Mouse (Mus musculus): Measurements from ENCODE around the gene Homez. TPM values are rescaled to one million over a fixed set of nuclear protein-coding genes. Genes with fewer than 3 reads are reported as not detected.
A peak's percentile ranks its signal among the peaks of the same experiment; 100 is the strongest.

Homez gene
- 18.7 and 19.9 TPM in 2 replicates for polyA plus RNA-seq (2015; fragmentation: Nextera tagmentation; extraction: Ambion mirVana)

DNA sequence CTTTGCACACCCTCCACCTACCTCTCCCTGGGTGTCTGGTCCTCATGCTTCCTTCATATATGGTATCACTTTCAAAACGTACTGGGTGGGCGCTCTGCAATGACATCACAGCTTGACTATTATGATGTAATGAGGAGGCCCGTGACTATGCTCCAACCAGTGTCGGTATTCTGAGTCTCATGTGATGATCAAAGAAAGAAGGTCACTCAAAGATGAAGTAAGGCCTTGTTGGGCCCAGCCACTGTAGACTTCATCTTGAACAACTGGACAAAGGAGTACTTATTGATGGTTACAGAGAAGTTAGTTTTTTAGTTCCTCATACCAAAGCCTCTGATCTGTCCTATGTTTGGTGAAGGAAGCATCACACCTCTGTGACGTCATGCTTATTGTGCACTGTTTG, at the start of gene Homez:
TSS of gene Homez (minus strand) at position 101 of the 400 bp plus-strand sequence.
- Histone ChIP-seq H3K36me3 (ENCODE audit: insufficient read depth, low read length) (no peaks in the 10 kb centered on the region), H3K4me1 (replicated peaks; ENCODE audit: insufficient read depth, low read length) (no peaks in the 10 kb centered on the region), H3K4me3 (replicated peaks; ENCODE audit: low read depth, low read length) (no peak within 1 kb of the TSS), H3K9ac (ENCODE audit: low read depth, low read length) (no peak within 1 kb of the TSS), H3K4me2 (ENCODE audit: low read length) (no peak within 1 kb of the TSS), H3K27ac (no peak within 1 kb of the TSS), H3K9me3 (replicated peaks; ENCODE audit: low read length) (no peaks in the 10 kb centered on the region), H3K27me3 (ENCODE audit: insufficient read depth, low read length) (no peaks in the 10 kb centered on the region)
- no peak for TF ChIP-seq CTCF (IDR thresholded peaks at IDR 0.05; ENCODE audit: low read depth)
- ATAC-seq (replicated peaks; ENCODE audit: low FRiP score, low read depth) (no peak), DNase-seq (ENCODE audit: low spot score) (no peak)
- WGBS: 85% methylated on average over 5 of the region's 5 CpGs

DNA sequence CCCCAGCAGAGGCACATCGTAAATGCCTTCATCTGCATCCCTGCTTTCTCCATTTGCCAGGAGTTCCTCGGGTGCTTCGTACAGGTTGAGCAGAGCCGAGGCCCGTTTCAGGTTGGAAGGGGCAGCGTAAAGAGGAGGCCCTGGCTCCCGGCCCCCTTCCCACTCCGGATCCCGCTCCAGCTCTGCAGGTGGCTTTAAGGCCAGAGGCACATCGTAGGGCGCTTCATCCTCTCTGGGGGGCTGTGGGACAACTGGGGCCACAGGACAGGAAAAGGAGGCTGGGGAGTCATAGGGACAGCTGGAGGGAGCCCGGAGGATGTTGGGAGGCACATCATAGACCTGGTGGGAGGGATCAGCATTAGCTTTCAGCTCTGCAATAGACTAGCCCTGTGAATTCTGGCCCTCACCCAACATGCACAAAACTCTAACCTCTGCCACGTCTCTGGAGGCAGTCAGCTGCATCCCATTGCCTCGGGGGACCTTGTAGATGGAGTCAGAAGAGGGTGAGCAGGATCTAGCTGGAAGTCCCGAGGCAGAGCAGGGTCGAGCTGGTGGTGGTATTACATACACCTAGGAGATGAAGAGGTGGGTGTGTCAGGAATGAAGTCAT, 49.4 kb upstream of the Homez start:
- Histone ChIP-seq H3K27me3 (ENCODE audit: insufficient read depth, low read length) (no peaks in the 10 kb centered on the region), H3K4me1 (replicated peaks; ENCODE audit: insufficient read depth, low read length) (peaks cover 11% of the 10 kb centered on the region), H3K27ac (no peak overlapping the region), H3K9me3 (replicated peaks; ENCODE audit: low read length) (no peaks in the 10 kb centered on the region), H3K4me3 (replicated peaks; ENCODE audit: low read depth, low read length) (no peak overlapping the region), H3K36me3 (ENCODE audit: insufficient read depth, low read length) (peaks cover 23% of the 10 kb centered on the region; the same call in 1 of the 2 replicates), H3K9ac (ENCODE audit: low read depth, low read length) (no peak overlapping the region), H3K4me2 (ENCODE audit: low read length) (no peak overlapping the region)
- TF ChIP-seq CTCF (IDR thresholded peaks at IDR 0.05; ENCODE audit: low read depth): no peak
- DNase-seq (ENCODE audit: low spot score): no peak
- ATAC-seq (replicated peaks; ENCODE audit: low FRiP score, low read depth): no peak
- 83% methylated on average over 16 of the region's 16 CpGs for WGBS

DNA sequence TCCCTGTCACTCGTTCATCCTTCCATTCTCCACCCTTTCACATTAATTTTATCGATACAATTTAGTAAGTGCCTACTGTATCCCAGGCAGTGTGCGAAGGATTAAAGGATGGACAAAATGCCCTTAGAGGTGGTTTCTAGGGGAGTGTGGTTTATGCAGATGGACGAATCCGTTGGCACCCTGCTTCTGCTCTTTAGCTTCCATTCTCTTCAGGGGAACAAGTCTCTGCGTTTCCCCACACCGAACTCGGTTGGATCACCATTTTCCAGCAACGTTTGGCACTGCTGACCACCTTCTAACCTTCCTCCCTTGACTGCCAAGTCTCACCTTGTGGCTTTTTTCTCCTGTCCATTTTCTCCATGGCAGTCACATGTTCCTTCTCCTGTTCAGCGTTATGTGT, 42.6 kb upstream of the Homez start:
- Histone ChIP-seq H3K9me3 (replicated peaks; ENCODE audit: low read length) (no peaks in the 10 kb centered on the region), H3K9ac (ENCODE audit: low read depth, low read length) (peak overlapping the region; percentile 87), H3K36me3 (ENCODE audit: insufficient read depth, low read length) (peaks cover 21% of the 10 kb centered on the region; the same call in 1 of the 2 replicates), H3K4me1 (replicated peaks; ENCODE audit: insufficient read depth, low read length) (no peaks in the 10 kb centered on the region; the same call in 1 of the 2 replicates), H3K4me2 (ENCODE audit: low read length) (peak overlapping the region; percentile 99), H3K27ac (no peak overlapping the region), H3K27me3 (ENCODE audit: insufficient read depth, low read length) (no peaks in the 10 kb centered on the region), H3K4me3 (replicated peaks; ENCODE audit: low read depth, low read length) (peak overlapping the region; percentile 91)
- DNase-seq (ENCODE audit: low spot score) (no peak), ATAC-seq (replicated peaks; ENCODE audit: low FRiP score, low read depth) (no peak)
- TF ChIP-seq CTCF (IDR thresholded peaks at IDR 0.05; ENCODE audit: low read depth): no peak
- 13% methylated on average over 10 of the region's 10 CpGs for WGBS

DNA sequence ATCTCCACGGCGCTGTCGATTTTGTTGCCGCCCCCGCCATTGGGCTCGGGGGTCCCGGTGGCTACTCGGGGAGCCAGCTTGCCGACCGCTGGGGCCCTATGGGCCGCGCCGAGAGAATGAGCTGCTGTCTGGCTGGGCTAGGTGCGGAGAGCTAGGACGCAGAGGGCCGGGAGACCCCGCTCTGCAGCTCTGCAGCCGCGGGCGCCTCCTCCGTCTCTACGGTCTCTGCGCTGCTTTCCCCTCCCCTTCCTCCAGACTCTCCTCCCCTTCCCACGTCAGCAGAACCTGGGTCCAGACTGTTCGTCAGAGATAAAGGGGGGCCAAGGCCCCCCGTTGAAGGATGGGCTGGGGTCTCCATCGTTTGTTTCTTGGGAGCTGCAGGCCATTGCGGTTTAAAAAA, 42.1 kb upstream of the Homez start, which contains the start of gene Slc22a17:
TSS of gene Slc22a17 (minus strand) at position 247 of the 400 bp plus-strand sequence.
- WGBS: under 1% methylated on average over 28 of the region's 28 CpGs
- H3K36me3 ChIP-seq (ENCODE audit: insufficient read depth, low read length): peaks cover 21% of the 10 kb centered on the region; the same call in 1 of the 2 replicates

DNA sequence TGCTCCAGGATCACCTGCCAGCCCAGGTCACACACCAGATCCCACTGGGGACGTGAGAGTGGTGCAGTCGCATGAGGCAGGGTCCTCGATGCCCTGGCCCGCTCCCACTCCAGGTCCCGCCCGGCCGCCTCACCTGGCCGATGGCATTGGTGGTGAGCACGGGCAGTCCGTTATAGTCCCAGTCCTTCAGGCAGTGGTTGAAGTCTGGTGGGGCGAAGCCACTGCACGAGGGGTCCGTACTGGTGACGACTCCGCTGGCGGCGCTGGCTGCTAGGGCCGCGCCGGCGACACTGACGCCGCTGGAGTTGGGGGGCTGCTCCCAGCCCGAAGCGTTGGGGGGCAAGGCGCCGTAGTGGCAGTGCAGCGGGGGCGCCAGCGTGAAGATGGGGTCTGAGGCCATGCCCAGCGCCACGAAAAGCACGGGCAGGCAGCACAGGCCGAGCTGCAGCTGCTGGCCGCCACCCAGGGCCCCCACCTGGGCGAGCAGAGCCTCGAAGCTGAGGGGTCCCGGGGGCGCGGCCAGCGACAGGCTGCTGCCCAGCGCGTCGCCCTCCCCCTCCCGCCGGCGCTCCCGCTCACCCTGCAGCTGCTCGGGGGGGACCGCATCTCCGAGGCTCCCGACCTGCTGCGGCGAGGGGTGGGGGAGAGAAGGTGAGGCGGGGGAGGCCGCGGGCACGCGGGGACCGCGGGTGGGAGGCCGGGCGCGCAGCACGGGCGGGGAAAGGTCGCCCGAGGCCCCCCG, 41.5 kb upstream of the Homez start:
- peak overlapping the region; percentile 91 for H3K4me3 ChIP-seq (replicated peaks; ENCODE audit: low read depth, low read length)
- H3K9me3 ChIP-seq (replicated peaks; ENCODE audit: low read length): no peaks in the 10 kb centered on the region
- peak overlapping the region; percentile 87 for H3K9ac ChIP-seq (ENCODE audit: low read depth, low read length)
- peak; percentile 52 for ATAC-seq (replicated peaks; ENCODE audit: low FRiP score, low read depth)
- H3K4me1 ChIP-seq (replicated peaks; ENCODE audit: insufficient read depth, low read length): no peaks in the 10 kb centered on the region; the same call in 1 of the 2 replicates
- peak; percentile 38 for DNase-seq (ENCODE audit: low spot score)
- H3K27me3 ChIP-seq (ENCODE audit: insufficient read depth, low read length): no peaks in the 10 kb centered on the region
- peaks cover 23% of the 10 kb centered on the region for H3K36me3 ChIP-seq (ENCODE audit: insufficient read depth, low read length)
- peak overlapping the region; percentile 99 for H3K4me2 ChIP-seq (ENCODE audit: low read length)
- 1% methylated on average over 60 of the region's 69 CpGs for WGBS
- peak overlapping the region; percentile 31; the same call in 1 of the 2 replicates for H3K27ac ChIP-seq
- no peak for TF ChIP-seq CTCF (IDR thresholded peaks at IDR 0.05; ENCODE audit: low read depth)

More for the DNA sequence above, 42.1 kb upstream of the Homez start, which contains the start of gene Slc22a17:
- H3K4me3 ChIP-seq (replicated peaks; ENCODE audit: low read depth, low read length): peak within 1 kb of the TSS; percentile 91
- DNase-seq (ENCODE audit: low spot score) (peak; percentile 94), ATAC-seq (replicated peaks; ENCODE audit: low FRiP score, low read depth) (peak; percentile 68)
- H3K4me2 ChIP-seq (ENCODE audit: low read length): peak within 1 kb of the TSS; percentile 99
- H3K4me1 ChIP-seq (replicated peaks; ENCODE audit: insufficient read depth, low read length): no peaks in the 10 kb centered on the region; the same call in 1 of the 2 replicates
- no peaks in the 10 kb centered on the region for H3K9me3 ChIP-seq (replicated peaks; ENCODE audit: low read length)
- no peaks in the 10 kb centered on the region for H3K27me3 ChIP-seq (ENCODE audit: insufficient read depth, low read length)
- peak within 1 kb of the TSS; percentile 31; the same call in 1 of the 2 replicates for H3K27ac ChIP-seq
- H3K9ac ChIP-seq (ENCODE audit: low read depth, low read length): peak within 1 kb of the TSS; percentile 87
- no peak for TF ChIP-seq CTCF (IDR thresholded peaks at IDR 0.05; ENCODE audit: low read depth)

DNA sequence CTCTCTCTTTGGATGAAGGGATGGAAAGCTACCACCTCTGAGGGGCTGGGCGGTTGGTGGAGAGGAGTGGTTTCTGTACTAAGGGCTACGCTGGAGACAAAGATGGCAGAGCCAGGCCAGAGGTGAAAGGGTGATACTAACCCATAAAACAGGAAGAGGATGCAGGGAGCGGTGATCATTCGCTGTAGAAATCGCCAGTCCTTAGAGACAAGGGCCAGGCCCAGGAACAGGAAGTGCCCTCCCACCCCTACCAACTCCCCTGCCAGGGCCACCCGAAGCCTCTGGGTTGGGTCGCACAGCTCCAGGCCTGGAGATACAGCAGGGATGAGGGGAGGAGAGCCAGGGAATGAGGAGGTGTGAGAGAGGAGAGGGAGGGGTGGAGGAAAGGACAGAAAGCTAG, 37.9 kb upstream of the Homez start:
- 51% methylated on average over 7 of the region's 7 CpGs for WGBS
- no peak overlapping the region for H3K9ac ChIP-seq (ENCODE audit: low read depth, low read length)
- no peak for TF ChIP-seq CTCF (IDR thresholded peaks at IDR 0.05; ENCODE audit: low read depth)
- peaks cover 21% of the 10 kb centered on the region for H3K36me3 ChIP-seq (ENCODE audit: insufficient read depth, low read length)
- H3K4me1 ChIP-seq (replicated peaks; ENCODE audit: insufficient read depth, low read length): no peaks in the 10 kb centered on the region; the same call in 1 of the 2 replicates
- no peak for ATAC-seq (replicated peaks; ENCODE audit: low FRiP score, low read depth)
- no peaks in the 10 kb centered on the region for H3K9me3 ChIP-seq (replicated peaks; ENCODE audit: low read length)
- DNase-seq (ENCODE audit: low spot score): no peak
- no peaks in the 10 kb centered on the region for H3K27me3 ChIP-seq (ENCODE audit: insufficient read depth, low read length)
- no peak overlapping the region for H3K27ac ChIP-seq
- H3K4me2 ChIP-seq (ENCODE audit: low read length): no peak overlapping the region
- no peak overlapping the region for H3K4me3 ChIP-seq (replicated peaks; ENCODE audit: low read depth, low read length)
